Mouse (Mus musculus): Measurements from ENCODE around the gene Iqch. TPM values are rescaled to one million over a fixed set of nuclear protein-coding genes. Genes with fewer than 3 reads are reported as not detected.

Iqch gene
- polyA plus RNA-seq, 1 experiment, result not detected

DNA sequence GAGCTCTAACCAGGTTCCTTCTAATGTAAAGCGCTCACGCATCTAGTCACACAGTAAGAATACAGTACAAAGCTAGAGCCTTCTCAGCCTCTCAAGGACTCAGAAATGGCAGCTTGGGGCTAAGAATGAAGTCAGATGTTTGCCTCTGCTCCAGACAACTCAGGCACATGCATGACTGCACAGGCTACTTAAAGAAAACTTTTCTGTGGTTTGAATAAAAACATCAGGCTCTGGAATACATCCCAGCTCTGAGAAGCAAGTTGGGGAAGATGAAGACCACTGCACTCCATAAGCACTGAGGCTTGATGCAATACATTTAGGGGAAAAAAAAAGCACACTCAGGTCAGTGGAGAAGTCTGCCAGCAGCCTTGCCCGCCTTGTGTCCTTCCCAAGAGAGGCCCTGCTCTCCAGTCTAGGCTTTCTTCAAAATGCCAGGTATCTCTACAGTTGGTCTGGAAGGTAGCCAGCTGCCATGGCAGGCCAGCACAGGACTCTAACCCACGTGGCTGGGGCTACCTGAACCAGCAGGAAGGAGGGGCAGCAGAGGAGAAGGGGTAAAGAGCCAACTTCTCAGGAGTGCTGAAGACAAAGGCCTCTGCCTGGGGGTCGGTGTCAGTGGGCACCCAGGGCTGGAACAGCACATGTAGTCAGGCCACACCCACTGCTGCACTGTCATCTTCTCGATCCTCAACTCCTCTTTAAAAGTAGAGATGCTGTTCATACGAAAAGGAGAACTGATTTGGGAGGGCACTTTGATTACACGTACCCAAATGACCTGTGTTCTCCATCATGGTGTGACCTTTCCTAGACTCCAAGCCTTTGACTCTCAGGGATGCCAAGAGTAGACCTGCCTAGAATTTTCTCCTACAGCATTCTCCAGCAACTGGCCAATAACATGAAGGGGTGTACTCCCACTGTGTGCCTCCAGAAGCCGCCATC lies 45.6 kb upstream of the Iqch start:
- Histone ChIP-seq H3K27me3 (ENCODE audit: control insufficient read depth, insufficient read depth, low read length, poor library complexity, severe bottlenecking) (no peaks in the 10 kb centered on the region), H3K36me3 (ENCODE audit: control insufficient read depth, insufficient read depth, low read length, poor library complexity, severe bottlenecking) (no peaks in the 10 kb centered on the region), H3K4me3 (ENCODE audit: low read depth, low read length) (no peak overlapping the region), H3K4me1 (ENCODE audit: control insufficient read depth, insufficient read depth, low read length) (no peaks in the 10 kb centered on the region), H3K9ac (ENCODE audit: low read depth, poor library complexity, severe bottlenecking) (no peak overlapping the region), H3K27ac (ENCODE audit: insufficient read depth, low read length) (no peak overlapping the region), H3K9me3 (replicated peaks; ENCODE audit: control insufficient read depth, insufficient read depth, low read length, poor library complexity, severe bottlenecking) (no peaks in the 10 kb centered on the region)
- no peak for TF ChIP-seq CTCF (IDR thresholded peaks at IDR 0.05; ENCODE audit: low read depth, low read length)
- no peak for TF ChIP-seq EP300 (IDR thresholded peaks at IDR 0.05; ENCODE audit: insufficient read depth, low read depth, low read length)
- TF ChIP-seq POLR2A (IDR thresholded peaks at IDR 0.05; ENCODE audit: insufficient read depth, low read length), result no peak

DNA sequence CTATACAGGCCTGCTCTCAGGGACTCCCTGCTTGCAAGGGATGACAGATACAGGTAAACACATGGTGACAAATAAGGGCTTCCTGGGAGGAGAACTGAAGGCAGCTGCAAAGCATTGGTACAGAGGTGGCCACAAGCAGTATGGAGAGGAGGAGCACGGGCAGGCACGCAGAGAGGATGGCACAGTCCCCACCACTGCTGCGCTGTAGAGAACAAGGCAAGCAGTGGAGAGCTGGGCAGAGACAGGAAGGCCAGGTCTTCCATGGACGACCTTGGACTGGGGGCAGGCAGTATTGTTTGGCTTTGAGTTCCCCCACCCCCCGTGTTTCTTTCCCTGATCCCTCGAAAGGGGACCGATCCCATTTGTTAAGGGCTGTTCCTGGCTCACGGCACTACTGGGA lies 42.8 kb upstream of the Iqch start:
- Histone ChIP-seq H3K4me3 (ENCODE audit: low read depth, low read length) (no peak overlapping the region), H3K4me1 (ENCODE audit: control insufficient read depth, insufficient read depth, low read length) (no peaks in the 10 kb centered on the region), H3K27ac (ENCODE audit: insufficient read depth, low read length) (no peak overlapping the region), H3K9ac (ENCODE audit: low read depth, poor library complexity, severe bottlenecking) (no peak overlapping the region), H3K9me3 (replicated peaks; ENCODE audit: control insufficient read depth, insufficient read depth, low read length, poor library complexity, severe bottlenecking) (no peaks in the 10 kb centered on the region), H3K27me3 (ENCODE audit: control insufficient read depth, insufficient read depth, low read length, poor library complexity, severe bottlenecking) (no peaks in the 10 kb centered on the region), H3K36me3 (ENCODE audit: control insufficient read depth, insufficient read depth, low read length, poor library complexity, severe bottlenecking) (no peaks in the 10 kb centered on the region)
- TF ChIP-seq POLR2A (IDR thresholded peaks at IDR 0.05; ENCODE audit: insufficient read depth, low read length) (no peak), CTCF (IDR thresholded peaks at IDR 0.05; ENCODE audit: low read depth, low read length) (no peak)

- Histone ChIP-seq H3K9me3 (replicated peaks; ENCODE audit: control insufficient read depth, insufficient read depth, low read length, poor library complexity, severe bottlenecking) (no peaks in the 10 kb centered on the region), H3K36me3 (ENCODE audit: control insufficient read depth, insufficient read depth, low read length, poor library complexity, severe bottlenecking) (peaks cover under 1% of the 10 kb centered on the region; the same call in 1 of the 2 replicates), H3K4me1 (ENCODE audit: control insufficient read depth, insufficient read depth, low read length) (no peaks in the 10 kb centered on the region), H3K9ac (ENCODE audit: low read depth, poor library complexity, severe bottlenecking) (no peak overlapping the region), H3K4me3 (ENCODE audit: low read depth, low read length) (no peak overlapping the region), H3K27me3 (ENCODE audit: control insufficient read depth, insufficient read depth, low read length, poor library complexity, severe bottlenecking) (no peaks in the 10 kb centered on the region), H3K27ac (ENCODE audit: insufficient read depth, low read length) (no peak overlapping the region)
- no peak for TF ChIP-seq CTCF (IDR thresholded peaks at IDR 0.05; ENCODE audit: low read depth, low read length)
- no peak for TF ChIP-seq POLR2A (IDR thresholded peaks at IDR 0.05; ENCODE audit: insufficient read depth, low read length)
- TF ChIP-seq EP300 (IDR thresholded peaks at IDR 0.05; ENCODE audit: insufficient read depth, low read depth, low read length), result no peak
Observed at GRCm38 (mm10) chr9:63644011-63644410, 41.7 kb upstream of the Iqch start.

GRCm38 (mm10) chr9:63641983-63642646 lies 39.8 kb upstream of the Iqch start:
- peaks cover 3% of the 10 kb centered on the region; the same call in 1 of the 2 replicates for H3K36me3 ChIP-seq (ENCODE audit: control insufficient read depth, insufficient read depth, low read length, poor library complexity, severe bottlenecking)

GRCm38 (mm10) chr9:63636113-63636512 lies 33.8 kb upstream of the Iqch start:
- no peak overlapping the region for H3K9ac ChIP-seq (ENCODE audit: low read depth, poor library complexity, severe bottlenecking)
- TF ChIP-seq CTCF (IDR thresholded peaks at IDR 0.05; ENCODE audit: low read depth, low read length) (no peak), EP300 (IDR thresholded peaks at IDR 0.05; ENCODE audit: insufficient read depth, low read depth, low read length) (no peak), POLR2A (IDR thresholded peaks at IDR 0.05; ENCODE audit: insufficient read depth, low read length) (no peak)
- H3K9me3 ChIP-seq (replicated peaks; ENCODE audit: control insufficient read depth, insufficient read depth, low read length, poor library complexity, severe bottlenecking), result no peaks in the 10 kb centered on the region
- H3K27ac ChIP-seq (ENCODE audit: insufficient read depth, low read length), result no peak overlapping the region
- peaks cover 1% of the 10 kb centered on the region for H3K4me1 ChIP-seq (ENCODE audit: control insufficient read depth, insufficient read depth, low read length)
- H3K36me3 ChIP-seq (ENCODE audit: control insufficient read depth, insufficient read depth, low read length, poor library complexity, severe bottlenecking), result peaks cover 3% of the 10 kb centered on the region; the same call in 1 of the 2 replicates
- H3K27me3 ChIP-seq (ENCODE audit: control insufficient read depth, insufficient read depth, low read length, poor library complexity, severe bottlenecking), result no peaks in the 10 kb centered on the region
- H3K4me3 ChIP-seq (ENCODE audit: low read depth, low read length), result no peak overlapping the region

More at GRCm38 (mm10) chr9:63641983-63642646, 39.8 kb upstream of the Iqch start:
- Histone ChIP-seq H3K9ac (ENCODE audit: low read depth, poor library complexity, severe bottlenecking) (no peak overlapping the region), H3K27ac (ENCODE audit: insufficient read depth, low read length) (no peak overlapping the region), H3K9me3 (replicated peaks; ENCODE audit: control insufficient read depth, insufficient read depth, low read length, poor library complexity, severe bottlenecking) (no peaks in the 10 kb centered on the region), H3K4me1 (ENCODE audit: control insufficient read depth, insufficient read depth, low read length) (no peaks in the 10 kb centered on the region), H3K4me3 (ENCODE audit: low read depth, low read length) (no peak overlapping the region), H3K27me3 (ENCODE audit: control insufficient read depth, insufficient read depth, low read length, poor library complexity, severe bottlenecking) (no peaks in the 10 kb centered on the region)
- no peak for TF ChIP-seq POLR2A (IDR thresholded peaks at IDR 0.05; ENCODE audit: insufficient read depth, low read length)

DNA sequence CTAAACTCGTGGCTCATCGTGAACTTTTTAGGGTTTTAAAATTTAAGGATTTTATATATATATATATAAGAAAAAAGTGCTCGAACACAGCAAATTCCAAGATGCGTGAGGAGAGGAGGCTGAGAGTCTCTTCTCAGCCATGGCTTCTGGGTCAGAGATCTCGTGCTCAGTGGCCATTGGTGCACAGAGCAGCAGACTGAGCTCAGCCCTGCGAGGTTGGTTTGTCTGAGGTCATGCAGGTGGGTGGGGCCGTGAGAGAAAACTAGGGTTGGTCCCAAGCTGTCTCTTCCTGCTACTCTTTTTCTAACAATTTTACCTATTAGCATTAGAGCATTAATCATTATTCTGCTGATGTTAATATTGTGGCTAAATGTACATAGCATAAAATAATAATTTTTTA lies 31.0 kb upstream of the Iqch start:
- Histone ChIP-seq H3K9ac (ENCODE audit: low read depth, poor library complexity, severe bottlenecking) (no peak overlapping the region), H3K9me3 (replicated peaks; ENCODE audit: control insufficient read depth, insufficient read depth, low read length, poor library complexity, severe bottlenecking) (no peaks in the 10 kb centered on the region), H3K4me1 (ENCODE audit: control insufficient read depth, insufficient read depth, low read length) (peaks cover 1% of the 10 kb centered on the region), H3K27ac (ENCODE audit: insufficient read depth, low read length) (no peak overlapping the region), H3K4me3 (ENCODE audit: low read depth, low read length) (no peak overlapping the region), H3K27me3 (ENCODE audit: control insufficient read depth, insufficient read depth, low read length, poor library complexity, severe bottlenecking) (no peaks in the 10 kb centered on the region), H3K36me3 (ENCODE audit: control insufficient read depth, insufficient read depth, low read length, poor library complexity, severe bottlenecking) (peaks cover 7% of the 10 kb centered on the region; the same call in 1 of the 2 replicates)
- TF ChIP-seq EP300 (IDR thresholded peaks at IDR 0.05; ENCODE audit: insufficient read depth, low read depth, low read length), result no peak
- TF ChIP-seq POLR2A (IDR thresholded peaks at IDR 0.05; ENCODE audit: insufficient read depth, low read length), result no peak
- TF ChIP-seq CTCF (IDR thresholded peaks at IDR 0.05; ENCODE audit: low read depth, low read length), result no peak
